Mouse (Mus musculus) neural tube, embryonic 11.5 days (tissue): Measurements from ENCODE around the gene Cotl1. TPM values are rescaled to one million over a fixed set of nuclear protein-coding genes. Genes with fewer than 3 reads are reported as not detected.
A peak's percentile ranks its signal among the peaks of the same experiment; 100 is the strongest.

ENCODE experiments used
- ATAC-seq: fragments of 200-750 bp; cut with Nextera tagmentation; 2 replicates; pipeline ENCODE4 v1.8.0; 2017; ENCODE audit warnings: moderate number of reproducible peaks, mild to moderate bottlenecking, moderate TSS enrichment, moderate library complexity; ENCODE audit not compliant: insufficient read depth, low FRiP score, low TSS enrichment
- DNase-seq: peaks from one replicate; pipeline ENCODE4 v3.0.0-alpha.2; 2015; ENCODE audit warnings: low spot score
- H3K27ac ChIP-seq: fragments of 300-500 bp; sonication (generic); 2 replicates; pipeline ENCODE4 v1.5.1; 2014; ENCODE audit warnings: low read depth, mild to moderate bottlenecking, low read length
- H3K27me3 ChIP-seq: fragments of 300-500 bp; sonication (generic); 2 replicates; pipeline ENCODE4 v1.6.1; 2014; ENCODE audit warnings: mild to moderate bottlenecking, low read length, mixed read lengths; ENCODE audit not compliant: control insufficient read depth, insufficient read depth
- H3K36me3 ChIP-seq: fragments of 300-500 bp; sonication (generic); 2 replicates; pipeline ENCODE4 v1.6.1; 2014; ENCODE audit warnings: mild to moderate bottlenecking, low read length, moderate library complexity, mixed read lengths; ENCODE audit not compliant: control insufficient read depth, insufficient read depth
- H3K4me1 ChIP-seq: fragments of 300-500 bp; sonication (generic); 2 replicates; pipeline ENCODE4 v1.6.1; 2014; ENCODE audit warnings: low read length, mixed read lengths; ENCODE audit not compliant: control insufficient read depth, insufficient read depth
- H3K4me2 ChIP-seq: fragments of 300-500 bp; sonication (generic); 2 replicates; pipeline ENCODE4 v1.6.1; 2014; ENCODE audit warnings: low read depth, mild to moderate bottlenecking, moderate library complexity
- H3K4me3 ChIP-seq: fragments of 300-500 bp; sonication (generic); 2 replicates; pipeline ENCODE4 v1.5.1; 2014; ENCODE audit warnings: low read depth, low read length
- H3K9ac ChIP-seq: fragments of 300-500 bp; sonication (generic); 2 replicates; pipeline ENCODE4 v1.6.1; 2014; ENCODE audit warnings: mild to moderate bottlenecking, low read length
- H3K9me3 ChIP-seq: fragments of 300-500 bp; sonication (generic); 2 replicates; pipeline ENCODE4 v1.6.1; 2016; ENCODE audit warnings: low read length; ENCODE audit not compliant: control insufficient read depth
- WGBS: fragments of 180-500 bp; shearing (Covaris S2); extraction: QIAGEN DNeasy Blood & Tissue Kit; methylation state at CpG from one replicate; pipeline ENCODE4 v1.1.7; 2014; 5-methylcytosine and 5-hydroxymethylcytosine counted together
- polyA plus RNA-seq: library from polyadenylated mRNA; unstranded; fragments of >200 nt; fragmentation: Nextera tagmentation; extraction: Ambion mirVana; gene quantifications from 2 replicates; pipeline ENCODE4 v1.2.1, GENCODE M21; 2014

Cotl1 gene
- polyA plus RNA-seq, 1 experiment from 2014 or later = 631 TPM

- Histone ChIP-seq H3K27me3 (no peaks in the 10 kb centered on the region), H3K4me1 (peaks cover 11% of the 10 kb centered on the region), H3K4me3 (no peak overlapping the region), H3K36me3 (peaks cover 4% of the 10 kb centered on the region; the same call in 1 of the 2 replicates), H3K27ac (no peak overlapping the region), H3K9ac (no peak overlapping the region), H3K4me2 (no peak overlapping the region), H3K9me3 (no peaks in the 10 kb centered on the region)
- no peak for ATAC-seq
- DNase-seq = no peak
- WGBS = 77% methylated on average over 7 of the region's 7 CpGs
Measured at GRCm38 (mm10) chr8:119819316-119819715, 21.0 kb downstream of the Cotl1 start.

- H3K36me3 ChIP-seq = peaks cover 2% of the 10 kb centered on the region; the same call in 1 of the 2 replicates
- H3K9me3 ChIP-seq = no peaks in the 10 kb centered on the region
- 23% methylated on average over 12 of the region's 12 CpGs for whole genome bisulfite sequencing
- H3K4me3 ChIP-seq = no peak overlapping the region
- no peak overlapping the region for H3K4me2 ChIP-seq
- H3K9ac ChIP-seq = no peak overlapping the region
- ATAC-seq = no peak
- H3K27ac ChIP-seq = 0 out of 2 replicates have a peak overlapping the region, but pooled peaks have one; percentile 11
- no peak for DNase-seq
- H3K27me3 ChIP-seq = no peaks in the 10 kb centered on the region
- H3K4me1 ChIP-seq = peaks cover 17% of the 10 kb centered on the region
Measured at GRCm38 (mm10) chr8:119817446-119817845, 22.9 kb downstream of the Cotl1 start.

GRCm38 (mm10) chr8:119816219-119816618 lies 24.1 kb downstream of the Cotl1 start:
- Histone ChIP-seq H3K27me3 (no peaks in the 10 kb centered on the region), H3K4me3 (no peak overlapping the region), H3K4me1 (peaks cover 20% of the 10 kb centered on the region), H3K36me3 (peaks cover 2% of the 10 kb centered on the region; the same call in 1 of the 2 replicates), H3K9me3 (no peaks in the 10 kb centered on the region), H3K4me2 (no peak overlapping the region), H3K9ac (no peak overlapping the region), H3K27ac (no peak overlapping the region)
- ATAC-seq (no peak), DNase-seq (no peak)
- WGBS = 81% methylated on average over 6 of the region's 6 CpGs

GRCm38 (mm10) chr8:119812650-119813431 lies 27.5 kb downstream of the Cotl1 start:
- WGBS = 85% methylated on average over 12 of the region's 12 CpGs
- H3K27me3 ChIP-seq = no peaks in the 10 kb centered on the region
- H3K9me3 ChIP-seq = no peaks in the 10 kb centered on the region
- DNase-seq = no peak
- no peak overlapping the region for H3K27ac ChIP-seq
- H3K4me2 ChIP-seq = no peak overlapping the region
- H3K4me3 ChIP-seq = no peak overlapping the region
- ATAC-seq = no peak
- no peak overlapping the region for H3K9ac ChIP-seq
- peaks cover 2% of the 10 kb centered on the region for H3K36me3 ChIP-seq
- peaks cover 23% of the 10 kb centered on the region for H3K4me1 ChIP-seq

GRCm38 (mm10) chr8:119811925-119812324 lies 28.4 kb downstream of the Cotl1 start:
- no peak for DNase-seq
- Histone ChIP-seq H3K9ac (no peak overlapping the region), H3K4me2 (no peak overlapping the region), H3K4me3 (no peak overlapping the region), H3K4me1 (peaks cover 15% of the 10 kb centered on the region), H3K27me3 (no peaks in the 10 kb centered on the region), H3K9me3 (no peaks in the 10 kb centered on the region), H3K27ac (no peak overlapping the region), H3K36me3 (peaks cover 2% of the 10 kb centered on the region)
- no peak for ATAC-seq
- WGBS = 60% methylated on average over 6 of the region's 6 CpGs

GRCm38 (mm10) chr8:119810953-119811499 lies 29.3 kb downstream of the Cotl1 start:
- H3K27ac ChIP-seq = no peak overlapping the region
- ATAC-seq (no peak), DNase-seq (no peak)
- no peaks in the 10 kb centered on the region for H3K27me3 ChIP-seq
- no peak overlapping the region for H3K9ac ChIP-seq
- WGBS = 91% methylated on average over 14 of the region's 14 CpGs
- no peak overlapping the region for H3K4me2 ChIP-seq
- peaks cover 18% of the 10 kb centered on the region for H3K4me1 ChIP-seq
- H3K36me3 ChIP-seq = peaks cover 2% of the 10 kb centered on the region
- no peaks in the 10 kb centered on the region for H3K9me3 ChIP-seq
- no peak overlapping the region for H3K4me3 ChIP-seq

GRCm38 (mm10) chr8:119810127-119810868 lies 30.0 kb downstream of the Cotl1 start:
- Histone ChIP-seq H3K27me3 (no peaks in the 10 kb centered on the region), H3K27ac (no peak overlapping the region), H3K36me3 (peaks cover 2% of the 10 kb centered on the region), H3K4me1 (peaks cover 18% of the 10 kb centered on the region), H3K9ac (no peak overlapping the region), H3K4me2 (no peak overlapping the region), H3K9me3 (no peaks in the 10 kb centered on the region), H3K4me3 (no peak overlapping the region)
- WGBS = 63% methylated on average over 20 of the region's 23 CpGs
- ATAC-seq (peak; percentile 56; the same call in 1 of the 2 replicates), DNase-seq (peak; percentile 58)

GRCm38 (mm10) chr8:119809620-119810019 lies 30.7 kb downstream of the Cotl1 start:
- DNase-seq = no peak
- 92% methylated on average over 9 of the region's 9 CpGs for WGBS
- Histone ChIP-seq H3K27ac (0 out of 2 replicates have a peak overlapping the region, but pooled peaks have one; percentile 8), H3K4me1 (peaks cover 18% of the 10 kb centered on the region), H3K9ac (no peak overlapping the region), H3K9me3 (no peaks in the 10 kb centered on the region), H3K4me3 (no peak overlapping the region), H3K36me3 (peaks cover 2% of the 10 kb centered on the region), H3K27me3 (no peaks in the 10 kb centered on the region), H3K4me2 (no peak overlapping the region)
- ATAC-seq = no peak; the same call in 1 of the 2 replicates
